Mouse (Mus musculus): Measurements from ENCODE around the gene Fitm2.

DNA sequence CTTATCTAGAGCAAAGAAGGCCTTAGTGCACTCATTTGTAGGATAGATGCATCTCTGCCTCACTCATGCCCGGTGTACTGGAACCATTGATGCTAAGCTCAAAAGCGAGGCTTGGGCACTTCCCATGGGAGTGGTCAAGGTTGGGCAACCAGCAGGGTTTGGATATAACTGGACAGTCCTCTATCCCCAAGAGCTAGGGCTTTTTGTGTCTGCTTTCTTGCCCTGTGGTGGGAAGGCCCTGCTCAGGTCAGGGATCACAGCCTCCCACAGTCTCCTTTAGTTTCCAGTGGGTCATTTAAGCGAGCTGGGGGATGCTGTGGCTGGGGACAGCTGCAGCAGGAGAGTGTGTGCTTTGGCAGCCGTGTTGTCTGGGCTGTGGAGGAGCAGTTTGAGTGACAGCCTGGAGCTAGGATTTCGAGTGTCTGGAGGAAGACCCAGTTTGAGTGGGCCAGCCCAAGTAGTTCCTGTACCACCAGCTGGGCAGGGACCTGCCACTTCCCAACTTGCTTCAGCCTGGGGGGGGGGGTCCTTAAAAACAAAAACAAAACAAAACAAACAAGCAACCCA lies 17.4 kb upstream of the Fitm2 start:
- no peak for TF ChIP-seq POLR2A (IDR thresholded peaks at IDR 0.05; ENCODE audit: control insufficient read depth, extremely low read depth, insufficient read depth, low read length, poor library complexity)
- no peak for TF ChIP-seq CTCF (IDR thresholded peaks at IDR 0.05; ENCODE audit: borderline replicate concordance, control insufficient read depth, extremely low read depth, insufficient read depth, low read length, poor library complexity)
